Mouse (Mus musculus): ENCODE data around the gene Gm10643. TPM values are rescaled to one million over a fixed set of nuclear protein-coding genes. Genes with fewer than 3 reads are reported as not detected.

The Gm10643 gene
- total RNA-seq, 1 experiment: 1.7 TPM

DNA sequence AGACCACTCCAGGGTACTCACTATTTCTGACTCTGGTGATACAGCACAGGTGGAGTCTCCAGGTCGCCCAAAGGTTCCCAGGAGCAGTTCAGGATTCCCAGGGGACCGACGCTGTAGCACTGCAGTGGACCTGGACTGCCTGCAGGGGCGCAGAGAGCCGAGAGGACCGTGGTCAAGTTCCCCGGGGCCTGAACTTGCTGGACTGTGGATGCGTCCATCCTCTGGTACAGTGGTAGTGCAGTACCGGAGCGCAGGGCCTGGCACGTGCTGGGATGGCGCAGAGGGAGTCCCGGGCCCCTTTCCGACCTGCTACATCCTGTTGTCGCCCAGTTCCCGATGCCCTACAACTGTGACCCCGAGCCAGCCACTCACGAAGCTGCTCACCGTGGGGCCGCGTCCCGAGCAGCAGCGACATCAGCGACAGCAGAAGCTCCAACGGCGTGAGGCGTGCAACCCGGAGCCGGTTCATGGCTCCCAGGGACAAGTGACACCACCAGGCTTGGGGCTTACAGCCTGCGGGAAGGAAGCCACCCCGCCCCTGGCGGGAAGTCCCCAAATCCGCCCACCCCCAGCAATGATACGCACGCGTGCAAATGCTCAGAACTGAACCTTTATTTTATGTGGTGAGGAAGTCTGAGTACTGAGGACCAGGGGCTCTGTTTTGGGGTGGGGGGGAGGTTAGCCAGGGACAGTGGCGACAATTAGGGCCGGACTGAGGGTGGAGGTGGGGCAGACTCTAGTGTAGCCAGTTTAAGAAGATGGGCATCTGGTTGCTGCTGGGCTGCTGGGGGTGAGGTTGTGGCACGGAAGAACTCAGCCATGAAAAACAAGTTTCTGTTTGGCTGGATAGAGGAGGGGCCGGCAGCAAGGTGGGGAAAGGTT lies 22.6 kb downstream of the Gm10643 start, which contains the start of gene Il27ra:
Gene Il27ra, minus strand, starts transcription at position 524 of the 882 bp plus-strand sequence.
- peak within 1 kb of the TSS; percentile 15; the same call in 1 of the 2 replicates for H3K9ac ChIP-seq (ENCODE audit: insufficient read depth, low read depth, low read length, poor library complexity, severe bottlenecking)
- no peaks in the 10 kb centered on the region for H3K36me3 ChIP-seq (ENCODE audit: control insufficient read depth, insufficient read depth, low read length, poor library complexity, severe bottlenecking)
- TF ChIP-seq CHD2 (IDR thresholded peaks at IDR 0.05; ENCODE audit: low read depth, low read length): no peak
- no peak for TF ChIP-seq MAFK (IDR thresholded peaks at IDR 0.05; ENCODE audit: insufficient read depth, low read depth, low read length)
- TF ChIP-seq ZC3H11A (IDR thresholded peaks at IDR 0.05; ENCODE audit: borderline replicate concordance, low read depth, low read length): no peak
- no peak for TF ChIP-seq HCFC1 (IDR thresholded peaks at IDR 0.05; ENCODE audit: borderline replicate concordance, insufficient read depth, low read length)
- no peak for TF ChIP-seq ZNF384 (IDR thresholded peaks at IDR 0.05; ENCODE audit: low read depth, low read length)
- H3K9me3 ChIP-seq (ENCODE audit: control insufficient read depth, insufficient read depth, low read depth, low read length): no peaks in the 10 kb centered on the region
- H3K27ac ChIP-seq (ENCODE audit: insufficient read depth, low read depth, low read length, poor library complexity, severe bottlenecking): no peak within 1 kb of the TSS
- no peak for DNase-seq (ENCODE audit: low read depth, low spot score)
- in situ Hi-C loops (cut with MboI; ENCODE audit: low sequenced_read_pairs in 2 of 2, unreplicated experiment in 2 of 2): no loop called here
- H3K4me1 ChIP-seq (ENCODE audit: control insufficient read depth in 2 of 2, insufficient read depth in 2 of 2, low read length in 2 of 2, poor library complexity in 1 of 2): peaks cover 6 to 14% of the 10 kb centered on the region in 2 experiments
- H3K4me3 ChIP-seq (ENCODE audit: insufficient read depth in 1 of 2, low read depth in 1 of 2, low read length in 2 of 2, poor library complexity in 1 of 2, severe bottlenecking in 1 of 2): peak within 1 kb of the TSS; percentile 51 to 66

DNA sequence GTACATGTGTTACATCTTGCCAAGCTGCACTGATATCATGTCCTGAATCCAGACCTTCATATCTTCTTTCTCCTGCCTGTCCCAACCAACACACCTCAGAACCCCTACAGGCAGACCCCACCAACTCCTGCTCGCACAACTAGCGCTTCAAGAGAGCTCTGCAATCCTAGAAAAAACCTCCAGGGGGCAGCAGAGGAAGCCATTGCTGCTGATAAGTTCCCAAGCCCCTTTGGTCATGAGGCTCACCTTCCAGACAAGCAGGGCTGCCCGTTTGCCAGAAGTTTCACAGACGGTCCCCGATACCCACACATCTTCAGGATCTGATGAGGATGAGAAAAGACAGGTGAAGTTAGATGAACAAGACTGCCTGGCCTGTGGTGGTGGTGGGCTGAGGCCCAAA lies 25.9 kb downstream of the Gm10643 start:
- Histone ChIP-seq H3K4me1 (ENCODE audit: control insufficient read depth in 2 of 2, insufficient read depth in 2 of 2, low read length in 2 of 2, poor library complexity in 1 of 2) (peaks cover 3 to 9% of the 10 kb centered on the region in 2 experiments), H3K9me3 (ENCODE audit: control insufficient read depth, insufficient read depth, low read depth, low read length) (no peaks in the 10 kb centered on the region), H3K4me3 (ENCODE audit: insufficient read depth in 1 of 2, low read depth in 1 of 2, low read length in 2 of 2, poor library complexity in 1 of 2, severe bottlenecking in 1 of 2) (no peak overlapping the region), H3K27ac (ENCODE audit: insufficient read depth, low read depth, low read length, poor library complexity, severe bottlenecking) (no peak overlapping the region), H3K9ac (ENCODE audit: insufficient read depth, low read depth, low read length, poor library complexity, severe bottlenecking) (no peak overlapping the region), H3K36me3 (ENCODE audit: control insufficient read depth, insufficient read depth, low read length, poor library complexity, severe bottlenecking) (no peaks in the 10 kb centered on the region)
- DNase-seq (ENCODE audit: low read depth, low spot score): peak; percentile 92
- TF ChIP-seq HCFC1 (IDR thresholded peaks at IDR 0.05; ENCODE audit: borderline replicate concordance, insufficient read depth, low read length) (no peak), ZC3H11A (IDR thresholded peaks at IDR 0.05; ENCODE audit: borderline replicate concordance, low read depth, low read length) (0 out of 2 replicates have a peak, but pooled peaks have one; percentile 7)
- in situ Hi-C loops (cut with MboI; ENCODE audit: low sequenced_read_pairs in 2 of 2, unreplicated experiment in 2 of 2): no loop called here

DNA sequence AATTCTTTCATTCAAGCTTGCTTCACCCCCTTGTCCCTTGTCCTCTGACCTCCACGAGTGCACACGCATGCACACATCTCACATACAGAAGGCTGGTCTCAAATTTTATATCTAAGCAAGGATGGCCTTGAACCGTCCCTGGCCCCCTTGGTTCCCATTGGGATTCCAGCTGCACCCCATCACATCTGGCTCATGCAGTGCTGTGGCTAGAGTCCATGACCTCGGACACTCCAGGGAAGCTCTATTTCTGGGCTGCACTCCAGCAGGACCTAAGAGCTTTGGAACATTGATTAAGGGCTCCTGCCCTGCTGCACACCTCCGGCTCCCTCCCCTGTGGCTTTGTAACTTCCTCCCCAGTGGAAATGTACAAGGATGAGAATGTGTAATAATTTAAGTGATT lies 26.9 kb downstream of the Gm10643 start:
- Histone ChIP-seq H3K36me3 (ENCODE audit: control insufficient read depth, insufficient read depth, low read length, poor library complexity, severe bottlenecking) (no peaks in the 10 kb centered on the region), H3K9me3 (ENCODE audit: control insufficient read depth, insufficient read depth, low read depth, low read length) (no peaks in the 10 kb centered on the region), H3K9ac (ENCODE audit: insufficient read depth, low read depth, low read length, poor library complexity, severe bottlenecking) (no peak overlapping the region), H3K4me1 (ENCODE audit: control insufficient read depth in 2 of 2, insufficient read depth in 2 of 2, low read length in 2 of 2, poor library complexity in 1 of 2) (peaks cover 0 to 4% of the 10 kb centered on the region in 2 experiments; a peak in 2 of 4 replicates), H3K27ac (ENCODE audit: insufficient read depth, low read depth, low read length, poor library complexity, severe bottlenecking) (no peak overlapping the region), H3K4me3 (ENCODE audit: insufficient read depth in 1 of 2, low read depth in 1 of 2, low read length in 2 of 2, poor library complexity in 1 of 2, severe bottlenecking in 1 of 2) (no peak overlapping the region)
- no peak for DNase-seq (ENCODE audit: low read depth, low spot score)
- no peak for TF ChIP-seq ZC3H11A (IDR thresholded peaks at IDR 0.05; ENCODE audit: borderline replicate concordance, low read depth, low read length)
- no peak for TF ChIP-seq ZNF384 (IDR thresholded peaks at IDR 0.05; ENCODE audit: low read depth, low read length)
- TF ChIP-seq CHD2 (IDR thresholded peaks at IDR 0.05; ENCODE audit: low read depth, low read length): no peak
- TF ChIP-seq HCFC1 (IDR thresholded peaks at IDR 0.05; ENCODE audit: borderline replicate concordance, insufficient read depth, low read length): no peak
- no peak for TF ChIP-seq MAFK (IDR thresholded peaks at IDR 0.05; ENCODE audit: insufficient read depth, low read depth, low read length)
- in situ Hi-C loops (cut with MboI; ENCODE audit: low sequenced_read_pairs in 2 of 2, unreplicated experiment in 2 of 2): no loop called here

DNA sequence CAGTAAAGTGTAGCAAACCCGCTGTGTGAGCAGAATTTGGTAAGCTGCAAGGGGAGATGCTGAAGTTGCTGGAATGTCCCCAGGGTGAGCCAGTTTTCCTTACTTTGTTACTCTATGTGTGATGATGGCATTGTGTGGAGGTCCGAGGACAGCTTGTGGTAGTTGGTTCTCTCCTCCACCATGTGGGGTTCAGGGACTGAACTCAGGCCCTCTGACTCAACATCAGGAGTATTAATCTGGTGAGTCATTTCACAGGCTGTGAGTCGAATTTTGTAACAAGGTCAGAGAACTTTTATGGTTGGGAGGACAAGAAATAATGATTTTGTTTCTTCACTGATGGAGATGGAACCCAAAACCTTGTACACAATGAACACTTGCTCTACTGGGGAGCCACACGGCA lies 32.2 kb downstream of the Gm10643 start:
- Histone ChIP-seq H3K9ac (ENCODE audit: insufficient read depth, low read depth, low read length, poor library complexity, severe bottlenecking) (no peak overlapping the region), H3K9me3 (ENCODE audit: control insufficient read depth, insufficient read depth, low read depth, low read length) (no peaks in the 10 kb centered on the region), H3K27ac (ENCODE audit: insufficient read depth, low read depth, low read length, poor library complexity, severe bottlenecking) (no peak overlapping the region), H3K36me3 (ENCODE audit: control insufficient read depth, insufficient read depth, low read length, poor library complexity, severe bottlenecking) (peaks cover 16% of the 10 kb centered on the region), H3K4me1 (ENCODE audit: control insufficient read depth in 2 of 2, insufficient read depth in 2 of 2, low read length in 2 of 2, poor library complexity in 1 of 2) (peaks cover 0 to 7% of the 10 kb centered on the region in 2 experiments; a peak in 2 of 4 replicates), H3K4me3 (ENCODE audit: insufficient read depth in 1 of 2, low read depth in 1 of 2, low read length in 2 of 2, poor library complexity in 1 of 2, severe bottlenecking in 1 of 2) (no peak overlapping the region)
- in situ Hi-C loops (cut with MboI; ENCODE audit: low sequenced_read_pairs in 2 of 2, unreplicated experiment in 2 of 2): no loop called here
- TF ChIP-seq MAFK (IDR thresholded peaks at IDR 0.05; ENCODE audit: insufficient read depth, low read depth, low read length): no peak
- TF ChIP-seq HCFC1 (IDR thresholded peaks at IDR 0.05; ENCODE audit: borderline replicate concordance, insufficient read depth, low read length): no peak
- no peak for TF ChIP-seq CHD2 (IDR thresholded peaks at IDR 0.05; ENCODE audit: low read depth, low read length)
- TF ChIP-seq ZNF384 (IDR thresholded peaks at IDR 0.05; ENCODE audit: low read depth, low read length): no peak
- no peak for TF ChIP-seq ZC3H11A (IDR thresholded peaks at IDR 0.05; ENCODE audit: borderline replicate concordance, low read depth, low read length)
- no peak for DNase-seq (ENCODE audit: low read depth, low spot score)

Data from ES-E14 (cell line).